Mouse (Mus musculus) small intestine, adult 2 months (tissue): ENCODE measurements around the gene Rel.

Experiments used
- CTCF ChIP-seq: fragments of 200-500 bp; IDR thresholded peaks from 2 replicates; pipeline ENCODE4 v1.5.1; 2012; ENCODE audit warnings: low read depth, mild to moderate bottlenecking, control low read depth, inconsistent platforms, low read length, moderate library complexity, mixed read lengths; ENCODE audit not compliant: insufficient replicate concordance, insufficient read length; ENCODE audit errors: extremely low read depth
- POLR2A ChIP-seq: fragments of 200-500 bp; IDR thresholded peaks from 2 replicates; pipeline ENCODE4 v1.6.1; 2012; ENCODE audit warnings: low read depth, mild to moderate bottlenecking, control low read depth, inconsistent platforms, low read length, moderate library complexity

DNA sequence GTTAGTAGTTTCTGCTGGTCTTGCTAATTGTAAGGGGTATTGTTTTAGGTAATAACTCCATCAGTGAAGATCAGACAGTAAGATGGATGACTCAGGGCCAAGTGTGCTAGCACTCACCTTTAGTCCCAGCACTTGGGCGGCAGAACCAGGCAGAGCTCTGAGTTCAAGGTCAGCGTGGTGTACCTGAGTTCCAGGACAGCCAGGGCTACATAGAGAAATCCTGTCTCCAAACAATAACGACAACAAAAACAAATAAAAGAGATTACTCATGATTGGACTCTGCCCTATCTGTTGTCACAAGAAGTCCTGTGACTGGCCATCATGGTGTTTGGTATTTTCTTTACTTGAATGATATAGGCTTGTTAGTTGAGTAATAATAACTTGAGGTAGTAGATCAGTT is 68.9 kb downstream of the Rel start:
- TF ChIP-seq POLR2A = no peak
- no peak for TF ChIP-seq CTCF
